Mouse (Mus musculus) kidney, adult 2 months (tissue): Measurements from ENCODE around the gene Aktip. TPM values are rescaled to one million over a fixed set of nuclear protein-coding genes. Genes with fewer than 3 reads are reported as not detected.

Experiments
- DNase-seq: peaks from one replicate; pipeline ENCODE4 v3.0.0; 2021
- H3K27ac ChIP-seq: fragments of 200-500 bp; 2 replicates; pipeline ENCODE4 v1.5.1; 2012; ENCODE audit warnings: low read depth, low read length, control low read depth, inconsistent platforms; ENCODE audit not compliant: insufficient read depth
- H3K27me3 ChIP-seq: fragments of 200-500 bp; replicated peaks from 2 replicates; pipeline ENCODE4 v1.6.1; 2012; ENCODE audit warnings: mild to moderate bottlenecking, moderate library complexity, low read length, inconsistent platforms; ENCODE audit not compliant: control insufficient read depth, insufficient read depth
- H3K36me3 ChIP-seq: fragments of 200-500 bp; 2 replicates; pipeline ENCODE4 v1.6.1; 2012; ENCODE audit warnings: mild to moderate bottlenecking, moderate library complexity, low read length, inconsistent platforms; ENCODE audit not compliant: control insufficient read depth, insufficient read depth
- H3K4me1 ChIP-seq: fragments of 200-500 bp; 2 replicates; pipeline ENCODE4 v1.6.1; 2011; ENCODE audit warnings: low read length; ENCODE audit not compliant: control insufficient read depth, insufficient read depth
- H3K4me3 ChIP-seq: fragments of 200-500 bp; 2 replicates; pipeline ENCODE4 v1.5.1; 2011; ENCODE audit warnings: mild to moderate bottlenecking, low read depth, low read length, control low read depth; ENCODE audit not compliant: insufficient read depth
- CTCF ChIP-seq: fragments of 200-500 bp; conservative IDR thresholded peaks from 2 replicates; pipeline ENCODE4 v1.5.1; 2011; ENCODE audit warnings: low read depth, mild to moderate bottlenecking, control low read depth, low read length, moderate library complexity, mixed read lengths; ENCODE audit not compliant: insufficient read depth, insufficient read length
- POLR2A ChIP-seq: fragments of 200-500 bp; IDR thresholded peaks from one replicate; pipeline ENCODE4 v1.6.1; 2011; ENCODE audit warnings: low read depth, low read length, control low read depth
- WGBS: fragments of 180-500 bp; shearing (Covaris S2); methylation state at CpG from one replicate; pipeline ENCODE4 v1.1.7; 2018; 5-methylcytosine and 5-hydroxymethylcytosine counted together
- polyA plus RNA-seq: library from polyadenylated mRNA; depleted of rRNA; stranded (reverse); fragments of >200 nt; gene quantifications from 2 replicates; pipeline ENCODE4 v1.2.3, GENCODE M21; 2012

The Aktip gene
- polyA plus RNA-seq, 1 experiment, result 108 TPM

DNA sequence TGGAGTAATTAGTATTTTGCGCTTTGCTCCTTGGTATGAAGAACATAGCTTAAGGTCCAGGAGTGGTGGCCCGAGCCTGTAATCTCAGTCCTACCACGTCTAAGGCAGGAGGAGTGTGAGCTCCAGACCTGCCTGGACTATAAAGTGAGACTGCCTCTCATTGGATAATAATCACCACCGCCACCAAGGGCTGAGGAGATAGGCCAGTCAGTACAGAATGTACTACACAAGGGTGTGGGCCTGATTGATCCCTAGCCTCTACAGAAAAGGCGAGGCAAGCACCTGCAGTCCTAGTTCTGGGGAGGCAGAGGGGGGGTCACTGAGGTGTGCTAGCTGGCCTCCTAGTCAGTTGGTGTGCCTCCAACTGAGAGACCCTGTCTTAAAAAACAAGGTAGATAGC lies 85.3 kb downstream of the Aktip start:
- TF ChIP-seq POLR2A, result no peak
- TF ChIP-seq CTCF, result no peak
- Histone ChIP-seq H3K36me3 (peaks cover 12% of the 10 kb centered on the region), H3K27ac (no peak overlapping the region; the same call in 1 of the 2 replicates), H3K4me1 (peaks cover 13% of the 10 kb centered on the region), H3K4me3 (no peak overlapping the region), H3K27me3 (no peaks in the 10 kb centered on the region)
- 74% methylated on average over 5 of the region's 5 CpGs for WGBS
- no peak for DNase-seq

DNA sequence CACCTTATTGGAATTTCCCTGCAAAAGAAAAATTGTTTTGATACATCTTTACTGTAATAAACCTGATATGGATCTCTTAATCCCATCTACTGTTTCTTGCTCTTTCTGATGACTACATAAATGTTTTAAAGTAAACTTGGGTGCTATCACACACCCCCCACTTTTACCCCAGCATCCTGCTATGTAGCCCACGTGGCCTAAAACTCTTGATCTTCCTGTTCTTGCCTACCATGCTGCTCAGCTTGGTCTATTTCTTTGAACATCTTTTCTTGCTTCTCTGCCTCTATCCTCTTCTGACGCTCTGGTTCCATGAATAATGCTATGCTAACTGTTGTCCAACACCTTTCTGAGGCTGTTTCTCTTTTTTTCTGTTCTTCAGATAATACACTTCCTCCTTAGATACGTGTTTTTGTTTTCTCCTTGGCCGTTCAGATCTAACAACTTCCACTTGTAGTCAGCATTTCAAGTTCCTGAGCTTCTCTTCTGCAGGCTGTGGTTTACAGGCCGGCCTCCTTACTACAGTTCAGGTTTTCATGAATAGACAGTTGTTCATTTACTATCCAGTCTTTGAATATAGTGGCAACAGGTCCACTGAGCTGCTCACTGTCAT lies 87.8 kb downstream of the Aktip start:
- WGBS, result 73% methylated on average over 5 of the region's 5 CpGs
- no peaks in the 10 kb centered on the region for H3K27me3 ChIP-seq
- peaks cover 8% of the 10 kb centered on the region for H3K36me3 ChIP-seq
- no peak for DNase-seq
- no peak overlapping the region for H3K27ac ChIP-seq
- H3K4me3 ChIP-seq, result no peak overlapping the region
- peaks cover 19% of the 10 kb centered on the region for H3K4me1 ChIP-seq
- TF ChIP-seq POLR2A (no peak), CTCF (no peak)

- TF ChIP-seq CTCF (no peak), POLR2A (no peak)
- Histone ChIP-seq H3K27me3 (no peaks in the 10 kb centered on the region), H3K4me3 (no peak overlapping the region), H3K27ac (no peak overlapping the region), H3K36me3 (peaks cover 13% of the 10 kb centered on the region), H3K4me1 (peaks cover 6% of the 10 kb centered on the region; the same call in 1 of the 2 replicates)
- WGBS, result 88% methylated on average over 12 of the region's 12 CpGs
- no peak for DNase-seq
Observed at GRCm38 (mm10) chr8:91106271-91106670, 93.5 kb downstream of the Aktip start.

DNA sequence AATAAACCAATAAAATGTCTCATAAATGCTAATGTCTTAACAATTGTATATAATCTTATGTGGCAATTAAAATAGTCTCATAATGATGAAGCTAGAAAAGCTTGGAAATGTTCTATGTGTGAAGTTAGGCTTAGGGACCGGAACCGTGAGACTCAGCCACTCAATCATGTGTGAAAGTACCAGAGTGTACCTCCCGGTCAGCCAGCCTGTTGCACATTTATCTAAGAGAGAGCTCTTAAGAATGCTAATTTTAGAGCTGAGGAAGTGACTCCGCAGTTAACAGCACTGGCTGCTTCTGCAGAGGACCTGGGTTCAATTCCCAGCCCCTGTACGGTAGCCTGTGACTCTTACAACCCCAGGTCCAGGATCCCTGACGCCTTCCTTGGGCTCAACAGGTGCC lies 101.7 kb downstream of the Aktip start:
- Histone ChIP-seq H3K4me1 (peaks cover 10% of the 10 kb centered on the region; the same call in 1 of the 2 replicates), H3K36me3 (peaks cover 12% of the 10 kb centered on the region), H3K4me3 (no peak overlapping the region), H3K27me3 (no peaks in the 10 kb centered on the region), H3K27ac (peak overlapping the region; percentile 73)
- 50% methylated on average over 6 of the region's 6 CpGs for WGBS
- DNase-seq, result peak; percentile 64
- no peak for TF ChIP-seq CTCF
- TF ChIP-seq POLR2A, result no peak

GRCm38 (mm10) chr8:91094135-91094534 lies 105.6 kb downstream of the Aktip start:
- H3K4me3 ChIP-seq, result no peak overlapping the region
- no peak for TF ChIP-seq CTCF
- TF ChIP-seq POLR2A, result no peak
- WGBS, result 39% methylated on average over 5 of the region's 5 CpGs
- peak; percentile 83 for DNase-seq
- H3K4me1 ChIP-seq, result peaks cover 10% of the 10 kb centered on the region; the same call in 1 of the 2 replicates
- peaks cover 20% of the 10 kb centered on the region for H3K36me3 ChIP-seq
- no peaks in the 10 kb centered on the region for H3K27me3 ChIP-seq
- H3K27ac ChIP-seq, result peak overlapping the region; percentile 74

DNA sequence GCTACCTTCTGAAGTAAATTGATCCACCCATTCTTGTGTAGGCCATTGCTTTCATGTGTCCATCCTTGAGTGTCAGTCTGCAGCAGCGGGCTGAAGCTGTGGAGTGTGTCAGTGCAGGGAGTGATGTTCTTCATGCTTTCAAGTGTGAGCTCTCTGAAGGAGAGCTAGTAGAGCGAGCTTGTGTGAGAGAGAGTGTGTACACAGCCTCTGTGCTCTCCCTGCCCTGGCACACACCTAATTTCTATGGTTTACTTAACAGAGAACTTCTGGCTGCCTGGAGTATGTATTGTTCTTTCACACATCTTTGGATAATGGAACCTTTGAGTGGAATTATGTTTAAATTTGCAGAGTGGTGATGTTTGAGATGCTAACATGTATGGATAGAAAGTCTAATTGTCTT lies 110.2 kb downstream of the Aktip start:
- H3K4me1 ChIP-seq, result peaks cover 10% of the 10 kb centered on the region; the same call in 1 of the 2 replicates
- TF ChIP-seq CTCF (no peak), POLR2A (no peak)
- WGBS, result 91% methylated on average over 2 of the region's 2 CpGs
- peaks cover 16% of the 10 kb centered on the region for H3K36me3 ChIP-seq
- H3K27ac ChIP-seq, result no peak overlapping the region
- no peak for DNase-seq
- no peaks in the 10 kb centered on the region for H3K27me3 ChIP-seq
- no peak overlapping the region for H3K4me3 ChIP-seq

GRCm38 (mm10) chr8:91088452-91088851 lies 111.3 kb downstream of the Aktip start:
- Histone ChIP-seq H3K36me3 (peaks cover 20% of the 10 kb centered on the region), H3K27me3 (no peaks in the 10 kb centered on the region), H3K27ac (peak overlapping the region; percentile 86), H3K4me3 (no peak overlapping the region), H3K4me1 (peaks cover 5% of the 10 kb centered on the region; the same call in 1 of the 2 replicates)
- no peak for TF ChIP-seq CTCF
- no peak for TF ChIP-seq POLR2A
- 96% methylated on average over 7 of the region's 7 CpGs for whole genome bisulfite sequencing
- DNase-seq, result no peak

GRCm38 (mm10) chr8:91082428-91082827 lies 117.3 kb downstream of the Aktip start:
- Histone ChIP-seq H3K27ac (no peak overlapping the region), H3K36me3 (peaks cover 13% of the 10 kb centered on the region), H3K4me3 (no peak overlapping the region), H3K27me3 (no peaks in the 10 kb centered on the region), H3K4me1 (no peaks in the 10 kb centered on the region)
- 83% methylated on average over 12 of the region's 12 CpGs for WGBS
- TF ChIP-seq CTCF (no peak), POLR2A (no peak)
- DNase-seq, result no peak
